Mouse (Mus musculus) c-Kit-positive CD71-positive TER-119-positive erythroid progenitor cells, embryonic 14.5 days (primary cell): ENCODE results near the gene Olfr993.

Source experiments
- DNase-seq: peaks from one replicate; pipeline ENCODE4 v3.0.0-alpha.2; 2013; ENCODE audit warnings: low spot score

The Olfr993 gene

DNA sequence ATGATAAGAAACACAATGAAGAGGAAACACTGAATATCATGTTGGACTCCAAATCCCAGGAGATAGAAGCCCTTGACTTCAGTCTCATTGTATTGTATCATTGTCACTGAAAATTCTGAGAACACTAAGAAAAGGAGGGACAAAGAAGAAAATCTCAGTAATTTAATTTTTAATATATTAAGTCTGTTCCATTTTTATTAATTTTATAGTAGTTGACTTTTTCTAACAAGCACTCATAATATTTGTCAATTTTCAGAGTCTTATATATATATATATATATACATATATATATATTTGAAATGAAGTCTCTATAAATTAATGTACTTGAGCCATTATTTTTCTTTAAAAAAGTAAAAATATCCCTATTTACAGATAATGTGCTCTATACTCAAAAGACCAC is at the start of gene Olfr993:
Gene Olfr993 (minus strand): TSS at position 101 of the 400 bp plus-strand sequence.
- DNase-seq: no peak

DNA sequence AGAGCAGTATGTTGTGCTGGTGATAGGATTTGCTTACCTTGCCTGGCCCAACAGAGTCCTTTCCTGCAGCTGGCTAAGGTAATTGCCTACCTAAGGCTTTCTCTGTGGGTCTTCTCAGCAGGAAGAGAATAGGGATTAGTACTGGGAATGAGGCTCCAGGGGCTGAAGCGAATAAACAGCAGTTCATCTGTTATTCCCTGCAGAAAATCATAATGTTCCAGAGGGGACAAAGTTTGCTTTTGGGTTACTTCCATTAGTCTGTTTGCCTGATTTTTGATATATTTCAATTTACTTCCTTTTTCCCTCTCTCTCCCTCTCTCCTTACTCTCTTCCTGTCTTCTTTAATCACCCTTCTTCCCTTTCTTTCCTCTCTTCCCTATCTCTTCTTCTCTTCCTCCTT is 28.9 kb upstream of the Olfr993 start, which contains the start of gene Olfr995:
Gene Olfr995 (minus strand): TSS at position 101 of the 400 bp plus-strand sequence.
- no peak for DNase-seq

DNA sequence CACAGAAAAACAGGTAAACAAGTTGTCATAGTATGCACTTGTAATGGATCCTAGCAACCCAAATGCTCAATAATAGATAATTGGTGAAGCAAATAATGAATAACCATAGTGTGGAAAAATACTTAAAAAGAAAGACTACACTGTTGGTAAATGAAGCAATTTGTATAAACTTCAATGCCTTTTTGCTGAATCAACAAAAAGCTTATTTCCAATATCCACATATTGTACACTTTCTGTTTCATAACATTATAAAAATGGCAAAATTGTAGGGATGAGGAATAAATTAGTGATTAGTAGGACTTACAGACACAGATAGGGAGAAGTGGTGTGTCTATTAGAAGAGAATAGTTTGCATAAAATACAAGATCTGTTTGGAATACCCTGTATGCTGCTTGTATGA is 27.9 kb upstream of the Olfr993 start:
- DNase-seq: no peak

DNA sequence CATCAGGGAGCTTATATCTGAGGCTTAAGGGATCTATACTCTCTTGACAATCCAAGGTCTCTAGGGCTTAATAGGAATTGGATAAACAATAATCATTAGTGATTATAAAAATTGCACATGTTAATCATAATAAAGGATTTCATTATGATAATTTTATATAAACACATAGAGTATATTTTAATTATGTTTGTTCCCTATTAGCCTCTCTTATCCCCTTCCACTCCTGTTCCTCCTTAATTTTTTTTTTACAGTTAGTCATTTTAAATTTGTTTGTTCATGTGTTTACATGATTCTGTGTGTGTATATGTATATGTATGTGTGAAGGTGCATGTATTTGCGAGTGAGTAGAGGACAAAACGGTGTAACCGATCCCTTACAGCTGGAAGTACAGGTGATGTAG is 21.7 kb upstream of the Olfr993 start, which contains the start of gene Olfr994:
Gene Olfr994 (minus strand): TSS at position 101 of the 400 bp plus-strand sequence.
- DNase-seq: no peak

DNA sequence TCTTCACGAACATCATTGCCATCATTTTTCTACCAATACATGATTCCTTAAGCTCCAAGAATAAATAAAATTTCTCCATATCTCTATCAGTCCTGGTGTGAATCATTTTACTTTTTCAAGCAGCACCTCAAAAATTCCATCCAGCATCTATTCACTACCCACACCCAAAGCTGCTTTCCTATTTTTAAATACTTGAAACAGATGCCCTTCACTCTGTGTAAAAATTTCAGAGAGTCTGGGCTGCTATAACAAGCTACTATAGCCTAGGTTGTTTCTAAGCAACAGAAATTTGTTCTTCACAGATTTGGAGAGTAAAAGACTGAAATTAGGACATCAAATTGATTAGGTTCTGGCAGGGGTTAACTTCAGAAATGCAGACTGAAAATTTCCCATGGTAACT is 11.2 kb upstream of the Olfr993 start:
- no peak for DNase-seq

DNA sequence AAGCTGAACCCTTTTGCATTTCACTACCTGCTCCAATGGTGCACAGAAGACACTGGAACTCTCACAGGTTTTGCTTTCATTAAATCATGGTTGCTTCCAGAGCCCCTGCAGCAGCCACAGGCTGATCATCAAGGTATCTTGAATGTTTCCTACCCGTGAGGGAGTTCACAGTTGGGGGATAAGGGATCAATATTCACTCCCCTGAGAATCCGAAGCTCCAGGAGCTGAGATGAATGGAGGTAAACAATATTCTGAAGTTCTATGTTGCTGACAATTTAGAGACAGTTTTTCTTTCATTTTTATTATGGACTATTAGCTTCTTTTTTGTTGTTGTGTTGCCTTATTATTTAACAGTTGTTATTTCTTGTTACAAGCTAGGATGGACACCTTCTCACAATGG is 5.3 kb downstream of the Olfr993 start, which contains the start of gene Olfr992:
Gene Olfr992 (minus strand): TSS at position 101 of the 400 bp plus-strand sequence.
- no peak for DNase-seq
